Mouse (Mus musculus): ENCODE results near the gene Rnf34. TPM values are rescaled to one million over a fixed set of nuclear protein-coding genes. Genes with fewer than 3 reads are reported as not detected.

The Rnf34 gene
- polyA plus RNA-seq, 1 experiment from 2014 or later, result 24.7 TPM

GRCm38 (mm10) chr5:122908001-122908400, 58.2 kb downstream of the Rnf34 start:
- H3K4me2 ChIP-seq (replicated peaks; ENCODE audit: low read depth, low read length), result no peak overlapping the region
- WGBS, result 90% methylated on average over 2 of the region's 2 CpGs
- H3K27me3 ChIP-seq (replicated peaks; ENCODE audit: insufficient read depth, low read length), result no peaks in the 10 kb centered on the region
- H3K9me3 ChIP-seq (ENCODE audit: low read length), result no peaks in the 10 kb centered on the region
- no peak overlapping the region for H3K4me3 ChIP-seq (ENCODE audit: low read depth, low read length)
- DNase-seq (ENCODE audit: low spot score), result no peak
- no peak overlapping the region for H3K9ac ChIP-seq (replicated peaks; ENCODE audit: low read depth)
- no peak for ATAC-seq
- TF ChIP-seq EP300 (IDR thresholded peaks at IDR 0.05) (no peak), CTCF (IDR thresholded peaks at IDR 0.05) (peak; percentile 21; the same call in 1 of the 2 replicates)
- H3K4me1 ChIP-seq (ENCODE audit: insufficient read depth, low read depth, low read length), result no peaks in the 10 kb centered on the region
- H3K36me3 ChIP-seq (ENCODE audit: insufficient read depth, low read length), result no peaks in the 10 kb centered on the region
- H3K27ac ChIP-seq (ENCODE audit: low read length), result no peak overlapping the region

GRCm38 (mm10) chr5:122909481-122909880, 59.6 kb downstream of the Rnf34 start:
- no peak overlapping the region for H3K27ac ChIP-seq (ENCODE audit: low read length)
- DNase-seq (ENCODE audit: low spot score), result no peak
- ATAC-seq, result no peak
- H3K9ac ChIP-seq (replicated peaks; ENCODE audit: low read depth), result no peak overlapping the region
- no peaks in the 10 kb centered on the region for H3K9me3 ChIP-seq (ENCODE audit: low read length)
- no peaks in the 10 kb centered on the region for H3K36me3 ChIP-seq (ENCODE audit: insufficient read depth, low read length)
- no peaks in the 10 kb centered on the region for H3K27me3 ChIP-seq (replicated peaks; ENCODE audit: insufficient read depth, low read length)
- no peak overlapping the region for H3K4me2 ChIP-seq (replicated peaks; ENCODE audit: low read depth, low read length)
- TF ChIP-seq EP300 (IDR thresholded peaks at IDR 0.05), result no peak
- no peak for TF ChIP-seq CTCF (IDR thresholded peaks at IDR 0.05)
- H3K4me3 ChIP-seq (ENCODE audit: low read depth, low read length), result no peak overlapping the region
- H3K4me1 ChIP-seq (ENCODE audit: insufficient read depth, low read depth, low read length), result no peaks in the 10 kb centered on the region
- whole genome bisulfite sequencing, result 85% methylated on average over 18 of the region's 18 CpGs

GRCm38 (mm10) chr5:122912863-122913262, 63.0 kb downstream of the Rnf34 start:
- 85% methylated on average over 4 of the region's 4 CpGs for WGBS
- Histone ChIP-seq H3K4me2 (replicated peaks; ENCODE audit: low read depth, low read length) (no peak overlapping the region), H3K36me3 (ENCODE audit: insufficient read depth, low read length) (no peaks in the 10 kb centered on the region), H3K4me3 (ENCODE audit: low read depth, low read length) (no peak overlapping the region), H3K9me3 (ENCODE audit: low read length) (no peaks in the 10 kb centered on the region), H3K27me3 (replicated peaks; ENCODE audit: insufficient read depth, low read length) (no peaks in the 10 kb centered on the region), H3K27ac (ENCODE audit: low read length) (no peak overlapping the region), H3K9ac (replicated peaks; ENCODE audit: low read depth) (no peak overlapping the region), H3K4me1 (ENCODE audit: insufficient read depth, low read depth, low read length) (no peaks in the 10 kb centered on the region)
- ATAC-seq (no peak), DNase-seq (ENCODE audit: low spot score) (no peak)
- peak; percentile 29 for TF ChIP-seq CTCF (IDR thresholded peaks at IDR 0.05)
- no peak for TF ChIP-seq EP300 (IDR thresholded peaks at IDR 0.05)

GRCm38 (mm10) chr5:122916147-122916546, 66.3 kb downstream of the Rnf34 start:
- H3K4me3 ChIP-seq (ENCODE audit: low read depth, low read length), result no peak overlapping the region
- TF ChIP-seq CTCF (IDR thresholded peaks at IDR 0.05) (no peak), EP300 (IDR thresholded peaks at IDR 0.05) (no peak)
- ATAC-seq, result no peak
- no peaks in the 10 kb centered on the region for H3K27me3 ChIP-seq (replicated peaks; ENCODE audit: insufficient read depth, low read length)
- H3K9ac ChIP-seq (replicated peaks; ENCODE audit: low read depth), result no peak overlapping the region
- H3K4me2 ChIP-seq (replicated peaks; ENCODE audit: low read depth, low read length), result no peak overlapping the region
- no peak overlapping the region for H3K27ac ChIP-seq (ENCODE audit: low read length)
- no peak for DNase-seq (ENCODE audit: low spot score)
- H3K36me3 ChIP-seq (ENCODE audit: insufficient read depth, low read length), result no peaks in the 10 kb centered on the region
- H3K9me3 ChIP-seq (ENCODE audit: low read length), result no peaks in the 10 kb centered on the region
- no peaks in the 10 kb centered on the region for H3K4me1 ChIP-seq (ENCODE audit: insufficient read depth, low read depth, low read length)
- WGBS, result 80% methylated on average over 6 of the region's 6 CpGs

GRCm38 (mm10) chr5:122917982-122918711, 68.3 kb downstream of the Rnf34 start:
- H3K4me3 ChIP-seq (ENCODE audit: low read depth, low read length), result no peak overlapping the region
- H3K9ac ChIP-seq (replicated peaks; ENCODE audit: low read depth), result no peak overlapping the region
- 47% methylated on average over 7 of the region's 7 CpGs for WGBS
- no peak overlapping the region for H3K4me2 ChIP-seq (replicated peaks; ENCODE audit: low read depth, low read length)
- TF ChIP-seq EP300 (IDR thresholded peaks at IDR 0.05), result no peak
- no peak for TF ChIP-seq CTCF (IDR thresholded peaks at IDR 0.05)
- ATAC-seq, result no peak
- no peak overlapping the region for H3K27ac ChIP-seq (ENCODE audit: low read length)
- H3K9me3 ChIP-seq (ENCODE audit: low read length), result no peaks in the 10 kb centered on the region
- no peak for DNase-seq (ENCODE audit: low spot score)
- H3K27me3 ChIP-seq (replicated peaks; ENCODE audit: insufficient read depth, low read length), result no peaks in the 10 kb centered on the region
- H3K4me1 ChIP-seq (ENCODE audit: insufficient read depth, low read depth, low read length), result no peaks in the 10 kb centered on the region
- no peaks in the 10 kb centered on the region for H3K36me3 ChIP-seq (ENCODE audit: insufficient read depth, low read length)

GRCm38 (mm10) chr5:122920557-122920956, 70.7 kb downstream of the Rnf34 start:
- DNase-seq (ENCODE audit: low spot score) (no peak), ATAC-seq (no peak)
- H3K9ac ChIP-seq (replicated peaks; ENCODE audit: low read depth), result no peak overlapping the region
- H3K4me3 ChIP-seq (ENCODE audit: low read depth, low read length), result no peak overlapping the region
- 67% methylated on average over 5 of the region's 5 CpGs for WGBS
- H3K9me3 ChIP-seq (ENCODE audit: low read length), result no peaks in the 10 kb centered on the region
- H3K27ac ChIP-seq (ENCODE audit: low read length), result no peak overlapping the region
- no peak overlapping the region for H3K4me2 ChIP-seq (replicated peaks; ENCODE audit: low read depth, low read length)
- H3K27me3 ChIP-seq (replicated peaks; ENCODE audit: insufficient read depth, low read length), result no peaks in the 10 kb centered on the region
- no peaks in the 10 kb centered on the region for H3K36me3 ChIP-seq (ENCODE audit: insufficient read depth, low read length)
- no peaks in the 10 kb centered on the region for H3K4me1 ChIP-seq (ENCODE audit: insufficient read depth, low read depth, low read length)
- TF ChIP-seq EP300 (IDR thresholded peaks at IDR 0.05), result no peak
- TF ChIP-seq CTCF (IDR thresholded peaks at IDR 0.05), result no peak

Other genes starting within 250 kb of the Rnf34 start
- gene Ift81, start 235.5 kb upstream of the Rnf34 start, polyA plus RNA-seq (2015; fragmentation: Nextera tagmentation; extraction: Ambion mirVana), result 29.5 and 38.5 TPM in 2 replicates
- 6.7 and 7.0 TPM in 2 replicates for gene P2rx7, start 206.1 kb upstream of the Rnf34 start, polyA plus RNA-seq (2015; fragmentation: Nextera tagmentation; extraction: Ambion mirVana)
- gene P2rx4, start 142.5 kb upstream of the Rnf34 start, polyA plus RNA-seq (2015; fragmentation: Nextera tagmentation; extraction: Ambion mirVana), result 57.8 and 61.1 TPM in 2 replicates
- gene Camkk2, start 70.6 kb upstream of the Rnf34 start, polyA plus RNA-seq (2015; fragmentation: Nextera tagmentation; extraction: Ambion mirVana), result 29.2 and 29.6 TPM in 2 replicates
- gene Anapc5, start 28.7 kb upstream of the Rnf34 start, polyA plus RNA-seq (2015; fragmentation: Nextera tagmentation; extraction: Ambion mirVana), result 166 and 180 TPM in 2 replicates
- 12.2 and 13.7 TPM in 2 replicates for gene Kdm2b, start 139.8 kb downstream of the Rnf34 start, polyA plus RNA-seq (2015; fragmentation: Nextera tagmentation; extraction: Ambion mirVana)
- 54.7 and 55.2 TPM in 2 replicates for gene Orai1, start 165.0 kb downstream of the Rnf34 start, polyA plus RNA-seq (2015; fragmentation: Nextera tagmentation; extraction: Ambion mirVana)
- 5.3 and 8.3 TPM in 2 replicates for gene Morn3, start 197.0 kb downstream of the Rnf34 start, polyA plus RNA-seq (2015; fragmentation: Nextera tagmentation; extraction: Ambion mirVana)
- 11.9 and 12.2 TPM in 2 replicates for gene Tmem120b, start 218.4 kb downstream of the Rnf34 start, polyA plus RNA-seq (2015; fragmentation: Nextera tagmentation; extraction: Ambion mirVana)

Data from lung, postnatal 0 days (tissue).